Mouse (Mus musculus) induced T-regulatory cell, adult 2 months (primary cell): ENCODE data around the gene Hist2h3c2.
"Not testable (repeated sequence)": the region's sequence is repeated elsewhere in the genome, so short reads cannot be mapped to it uniquely, and the experiment has no call there.

ENCODE experiments used
- DNase-seq: peaks from one replicate; pipeline ENCODE4 v3.0.0-alpha.2; 2012; ENCODE audit warnings: low read depth

Gene Hist2h3c2

DNA sequence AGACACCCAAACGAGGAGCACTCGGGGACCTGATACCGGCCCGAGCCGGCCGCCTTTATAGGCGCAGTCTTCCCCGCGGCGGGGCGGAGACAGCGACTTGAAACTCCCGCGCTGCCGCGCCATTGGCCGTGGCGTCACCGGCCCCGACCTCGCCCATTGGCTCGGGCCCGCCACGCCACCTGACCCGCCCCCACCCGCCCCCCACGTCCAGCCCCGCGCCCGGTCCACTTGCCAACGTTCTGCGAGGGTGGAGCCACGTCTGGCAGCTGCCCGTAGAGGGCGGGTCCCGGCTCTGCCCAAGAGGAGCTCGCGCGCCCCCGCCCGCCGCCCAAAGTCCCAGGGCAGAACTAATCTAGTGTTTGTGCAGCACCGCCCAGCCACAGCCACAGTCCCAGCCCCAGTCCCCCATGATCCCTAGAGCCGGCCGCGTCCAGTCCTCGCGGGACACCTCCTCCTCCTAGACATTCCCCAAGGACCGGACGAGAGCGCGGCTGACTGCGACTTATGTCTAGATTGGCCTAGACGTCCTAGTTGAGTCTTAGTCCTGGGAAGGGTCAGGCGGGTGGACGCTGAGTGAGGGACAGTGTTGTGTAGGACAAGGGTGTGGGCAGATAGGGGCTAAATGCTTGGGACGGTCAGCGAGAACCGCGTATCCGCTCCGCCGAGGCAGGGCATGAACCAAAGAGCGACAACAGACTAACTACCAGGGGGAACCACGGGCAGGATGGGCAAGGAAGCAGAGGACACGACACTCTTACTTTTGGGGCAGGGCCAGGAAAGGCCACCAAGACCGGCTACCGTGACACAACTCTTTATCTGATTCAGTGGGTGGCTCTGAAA lies at the start of gene Hist2h3c2:
TSS of gene Hist2h3c2 (minus strand) at position 174 of the 840 bp plus-strand sequence.
- DNase-seq = not testable (repeated sequence)

DNA sequence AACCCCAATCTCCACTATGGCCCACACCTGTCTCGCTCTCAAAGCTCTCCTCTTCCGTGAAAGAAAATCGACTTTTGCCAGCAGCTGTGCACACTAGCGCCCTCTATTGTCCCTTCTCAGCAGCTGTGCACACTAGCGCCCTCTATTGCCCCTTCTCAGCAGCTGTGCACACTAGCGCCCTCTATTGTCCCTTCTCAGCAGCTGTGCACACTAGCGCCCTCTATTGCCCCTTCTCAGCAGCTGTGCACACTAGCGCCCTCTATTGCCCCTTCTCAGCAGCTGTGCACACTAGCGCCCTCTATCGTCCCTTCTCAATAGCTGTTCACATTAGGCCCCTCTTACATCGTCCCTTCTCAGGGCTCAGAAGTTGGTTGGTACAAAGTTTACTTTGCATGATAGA lies 48.4 kb upstream of the Hist2h3c2 start:
- DNase-seq = not testable (repeated sequence)

DNA sequence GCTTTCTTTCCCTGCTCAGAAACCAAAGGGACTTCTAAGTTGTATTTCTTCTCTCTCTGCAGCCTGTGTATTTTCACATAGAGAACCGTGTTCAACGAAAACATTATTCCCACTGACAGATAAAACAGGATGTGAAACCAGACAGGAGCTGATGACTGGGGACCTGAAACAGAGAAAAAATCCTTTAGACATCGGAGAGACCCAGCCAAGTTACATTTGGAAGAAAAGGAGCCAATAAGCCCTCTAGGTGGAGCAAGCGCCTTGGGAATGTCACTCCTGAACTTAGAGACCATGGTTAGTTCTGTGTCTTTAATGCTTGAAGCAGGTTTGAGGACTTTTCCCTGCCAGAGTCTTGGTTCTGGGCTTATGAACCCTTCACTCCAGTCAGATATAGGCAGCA lies 45.5 kb upstream of the Hist2h3c2 start:
- no peak for DNase-seq

GRCm38 (mm10) chr3:96280660-96281059 lies 41.7 kb upstream of the Hist2h3c2 start:
- no peak for DNase-seq

DNA sequence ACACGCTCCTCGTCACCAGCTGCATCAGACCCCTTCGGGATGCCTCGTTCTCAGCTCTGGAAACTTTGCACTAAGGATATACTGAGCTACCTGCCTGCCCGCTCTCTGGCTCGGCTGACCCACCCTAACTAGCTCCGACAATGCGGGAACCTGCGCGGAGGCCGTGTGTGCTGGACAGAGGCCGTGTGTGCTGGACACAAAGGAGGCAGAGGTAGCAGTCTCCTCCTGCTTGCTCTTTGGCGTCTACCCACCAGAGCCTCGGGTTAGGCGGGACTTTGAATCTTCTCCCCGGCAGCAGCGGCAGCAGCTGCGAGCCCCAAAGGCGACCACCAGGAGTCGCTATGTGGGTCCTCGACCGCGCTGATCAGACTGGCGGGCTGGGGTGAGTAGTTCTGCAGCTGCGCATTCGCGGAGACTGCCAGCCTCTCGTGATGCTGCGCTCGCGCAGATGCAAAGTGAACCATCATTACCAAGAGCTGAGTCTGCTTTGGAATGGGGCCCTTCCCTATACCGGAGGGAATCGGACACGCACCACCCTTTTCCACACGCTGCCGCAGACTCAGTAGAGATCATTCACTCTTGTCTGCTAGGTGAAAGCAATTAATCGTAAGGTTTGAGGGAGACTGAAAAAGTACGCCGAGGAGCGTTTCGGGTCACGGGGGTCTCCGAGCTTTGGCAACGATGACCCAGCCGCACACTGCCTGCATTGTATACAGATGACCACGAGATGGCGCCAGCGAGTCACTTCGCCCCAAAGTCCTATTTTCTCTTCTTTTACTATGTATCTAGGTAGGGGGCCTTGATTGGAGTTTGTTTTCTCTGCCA lies 39.1 kb upstream of the Hist2h3c2 start:
- DNase-seq = peak; percentile 93

GRCm38 (mm10) chr3:96277428-96277799 lies 38.5 kb upstream of the Hist2h3c2 start:
- DNase-seq = peak; percentile 81

- peak; percentile 83 for DNase-seq
Observed at GRCm38 (mm10) chr3:96273591-96274465, 34.9 kb upstream of the Hist2h3c2 start.

GRCm38 (mm10) chr3:96269511-96270474 lies 30.9 kb upstream of the Hist2h3c2 start, which contains the start of gene Hist2h2bb:
Gene Hist2h2bb, plus strand, starts transcription at chr3:96269752.
- peak; percentile 98 for DNase-seq

DNA sequence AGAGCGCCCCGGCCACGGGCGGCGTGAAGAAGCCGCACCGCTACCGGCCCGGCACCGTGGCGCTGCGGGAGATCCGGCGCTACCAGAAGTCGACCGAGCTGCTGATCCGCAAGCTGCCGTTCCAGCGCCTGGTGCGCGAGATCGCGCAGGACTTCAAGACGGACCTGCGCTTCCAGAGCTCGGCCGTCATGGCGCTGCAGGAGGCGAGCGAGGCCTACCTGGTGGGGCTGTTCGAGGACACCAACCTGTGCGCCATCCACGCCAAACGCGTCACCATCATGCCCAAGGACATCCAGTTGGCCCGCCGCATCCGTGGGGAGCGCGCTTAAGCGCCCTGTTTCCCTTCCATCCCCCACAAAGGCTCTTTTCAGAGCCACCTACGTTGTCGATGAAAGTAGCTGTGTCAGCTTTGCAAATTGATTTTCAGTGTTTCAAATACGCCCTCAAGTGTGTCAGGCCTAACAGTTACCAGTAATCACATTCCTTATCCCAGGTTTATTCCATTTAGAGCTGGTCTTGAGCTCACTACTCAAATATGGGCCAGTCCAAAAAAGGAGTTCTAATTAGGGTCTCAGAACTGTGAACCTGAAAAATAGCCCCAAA lies 29.9 kb upstream of the Hist2h3c2 start:
- not testable (repeated sequence) for DNase-seq

- DNase-seq = peak; percentile 88
Observed at GRCm38 (mm10) chr3:96268051-96268775, 29.3 kb upstream of the Hist2h3c2 start, which contains the start of gene Hist2h3b. Gene Hist2h3b, plus strand, starts transcription at chr3:96268654.

GRCm38 (mm10) chr3:96267541-96267940 lies 28.6 kb upstream of the Hist2h3c2 start:
- no peak for DNase-seq

DNA sequence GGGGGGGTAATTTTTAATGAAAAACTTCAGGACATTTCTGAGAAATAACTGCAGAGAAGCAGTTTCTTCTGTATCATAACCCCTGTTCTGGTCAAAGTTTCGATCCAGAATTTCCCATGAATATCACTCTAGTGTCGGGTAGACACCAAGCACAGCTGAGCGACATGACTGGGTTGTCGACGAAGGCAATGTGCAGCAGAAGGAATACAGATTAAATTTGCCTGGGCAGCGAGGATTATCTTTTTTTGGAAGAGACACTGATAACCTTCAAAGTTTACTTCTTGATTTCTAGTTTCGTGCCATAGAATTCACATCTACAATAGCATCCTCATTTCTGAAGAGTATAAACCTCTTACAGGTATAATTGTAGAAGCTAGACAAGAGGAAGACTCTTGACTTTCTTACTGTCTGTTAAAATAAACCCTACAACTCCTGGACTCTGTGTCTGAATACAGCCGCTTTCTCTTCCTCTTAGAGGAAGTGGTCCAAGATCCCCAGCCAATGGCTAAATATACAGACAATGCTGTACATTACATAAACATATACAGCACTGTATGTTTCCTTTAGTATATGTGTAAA lies 27.3 kb upstream of the Hist2h3c2 start:
- DNase-seq = no peak

DNA sequence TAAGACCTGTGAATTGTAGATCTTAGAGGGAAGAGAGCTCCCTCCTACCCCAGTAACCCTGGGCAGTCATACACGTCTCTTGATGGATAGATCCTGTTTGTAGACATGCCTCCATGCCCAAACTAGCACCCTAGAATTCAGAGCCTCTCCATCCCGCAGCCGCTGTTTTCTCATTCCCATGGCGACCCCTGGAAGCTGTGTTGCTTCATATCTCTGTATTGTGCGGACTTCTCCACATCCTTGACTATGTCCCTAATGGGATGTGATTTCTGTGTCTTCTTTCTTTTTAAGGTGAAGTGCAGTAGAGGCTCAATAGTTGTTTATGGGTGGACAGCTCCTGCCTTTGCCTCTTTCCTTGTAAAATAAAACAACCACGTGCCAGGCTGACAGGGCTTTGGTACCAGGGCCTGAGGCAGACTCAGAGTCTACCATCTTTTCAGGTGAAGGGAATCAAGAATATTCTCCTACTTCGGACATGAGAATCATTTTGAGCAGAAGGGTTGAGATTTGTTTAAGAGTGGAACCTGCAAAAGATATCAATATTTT lies 25.6 kb upstream of the Hist2h3c2 start:
- no peak for DNase-seq

DNA sequence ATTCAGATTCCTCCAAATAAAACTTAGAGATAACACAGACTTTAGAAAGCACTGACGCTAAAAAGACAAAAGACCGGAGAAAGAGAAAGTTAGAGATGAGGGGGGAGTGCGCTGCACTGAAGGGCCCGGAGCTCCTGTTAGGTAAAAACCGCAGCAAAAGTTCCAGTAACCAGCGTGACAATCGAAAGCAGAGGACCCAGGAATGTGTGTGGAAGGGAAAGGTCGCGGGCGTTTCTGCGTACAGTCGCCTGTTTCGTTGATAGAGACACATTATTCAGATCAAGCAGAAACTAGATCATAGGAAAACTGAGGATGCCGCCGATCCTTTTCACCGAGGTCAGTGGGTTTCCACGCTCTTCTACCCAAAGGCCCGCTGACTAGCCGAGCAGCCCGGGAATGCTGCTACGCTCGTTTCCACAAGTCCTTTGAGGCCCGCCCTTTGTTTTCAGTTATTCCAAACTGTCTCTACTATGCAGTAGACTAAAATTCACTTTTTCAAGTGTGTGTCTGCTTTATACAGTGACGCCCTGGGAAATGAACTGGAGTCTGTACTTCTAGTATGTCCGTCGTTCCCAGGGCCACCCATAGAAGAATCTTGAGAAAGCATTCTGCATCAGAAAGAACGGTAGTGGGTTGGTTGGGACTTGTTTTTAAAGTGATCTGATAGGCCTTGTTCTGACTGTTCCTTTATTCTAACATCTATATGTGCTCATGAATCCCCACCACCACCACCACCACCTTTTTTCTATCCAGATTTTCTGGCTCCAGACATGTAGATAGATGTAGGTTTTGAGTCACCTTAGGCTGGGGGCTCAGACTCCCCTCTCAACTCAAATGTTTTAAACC lies 24.9 kb upstream of the Hist2h3c2 start:
- DNase-seq = no peak

DNA sequence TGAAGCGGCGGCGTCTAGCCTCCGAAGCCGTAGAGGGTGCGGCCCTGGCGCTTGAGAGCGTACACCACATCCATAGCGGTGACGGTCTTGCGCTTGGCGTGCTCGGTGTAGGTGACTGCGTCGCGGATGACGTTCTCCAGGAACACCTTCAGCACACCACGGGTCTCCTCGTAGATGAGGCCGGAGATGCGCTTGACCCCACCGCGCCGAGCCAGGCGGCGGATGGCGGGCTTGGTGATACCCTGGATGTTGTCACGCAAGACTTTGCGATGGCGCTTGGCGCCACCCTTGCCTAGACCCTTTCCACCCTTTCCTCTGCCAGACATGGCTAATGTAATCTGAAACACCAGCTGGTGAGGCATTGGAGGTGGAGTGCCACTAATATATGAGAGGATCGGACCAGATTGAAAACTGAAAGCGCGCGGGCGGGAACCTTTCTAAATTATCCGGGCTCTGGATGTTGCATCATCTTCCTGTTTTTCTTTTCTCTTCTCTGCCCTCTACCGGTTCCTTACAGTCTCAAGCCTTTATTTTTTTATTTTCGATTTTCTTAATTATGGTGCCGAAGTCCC lies 24.1 kb upstream of the Hist2h3c2 start, which contains the start of gene Hist2h4:
TSS of gene Hist2h4 (minus strand) at position 333 of the 572 bp plus-strand sequence.
- DNase-seq = peak; percentile 98

GRCm38 (mm10) chr3:96262216-96262875 lies 23.4 kb upstream of the Hist2h3c2 start:
- DNase-seq = peak; percentile 84

DNA sequence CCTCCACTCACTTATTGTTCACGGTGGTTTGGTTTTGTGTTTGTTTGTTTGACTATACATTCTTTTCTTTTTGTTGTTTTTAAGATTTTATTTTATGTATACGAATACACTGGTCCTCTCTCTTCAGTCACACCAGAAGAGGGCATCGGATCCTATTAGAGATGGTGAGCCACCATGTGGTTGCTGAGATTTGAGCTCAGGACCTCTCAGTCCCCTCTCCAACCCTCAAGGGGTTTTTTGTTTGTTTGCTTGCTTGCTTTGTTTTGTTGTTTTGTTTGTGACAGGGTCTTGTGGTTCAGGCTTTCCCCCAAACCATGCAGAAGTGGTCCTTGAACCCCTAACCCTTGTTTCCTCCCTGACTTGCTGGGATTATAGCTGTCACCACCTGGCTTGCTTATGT lies 22.7 kb upstream of the Hist2h3c2 start:
- no peak for DNase-seq
